Mouse (Mus musculus) heart, embryonic 14.5 days (tissue): ENCODE results near the gene Pou2f3. TPM values are rescaled to one million over a fixed set of nuclear protein-coding genes. Genes with fewer than 3 reads are reported as not detected.

Experiments
- ATAC-seq: fragments of 200-750 bp; cut with Nextera tagmentation; 2 replicates; pipeline ENCODE4 v1.8.0; 2017; ENCODE audit warnings: low read depth, moderate TSS enrichment; ENCODE audit not compliant: insufficient number of reproducible peaks, insufficient read depth, low FRiP score
- H3K27ac ChIP-seq, 2 experiments: fragments of 200-500 bp in 1 of 2; fragments of 300-500 bp in 1 of 2; sonication (generic) in 1 of 2; replicated peaks in 1 of 2; 2 replicates each; pipeline ENCODE4 v1.5.1; 2012 to 2014; ENCODE audit warnings: low read depth in 2 of 2, low read length in 2 of 2, control low read depth in 1 of 2, mild to moderate bottlenecking in 1 of 2, mixed read lengths in 1 of 2; ENCODE audit not compliant: control insufficient read depth in 1 of 2, insufficient read depth in 1 of 2
- H3K27me3 ChIP-seq: fragments of 300-500 bp; sonication (generic); 2 replicates; pipeline ENCODE4 v1.6.1; 2014; ENCODE audit warnings: mild to moderate bottlenecking, low read length, control low read depth; ENCODE audit not compliant: control insufficient read depth, insufficient read depth
- H3K36me3 ChIP-seq: fragments of 300-500 bp; sonication (generic); 2 replicates; pipeline ENCODE4 v1.6.1; 2014; ENCODE audit warnings: mild to moderate bottlenecking, control low read depth, low read length, mixed read lengths; ENCODE audit not compliant: control insufficient read depth, insufficient read depth
- H3K4me1 ChIP-seq, 2 experiments: fragments of 200-500 bp in 1 of 2; fragments of 300-500 bp in 1 of 2; sonication (generic) in 1 of 2; 2 replicates each; pipeline ENCODE4 v1.6.1; 2012 to 2014; ENCODE audit warnings: low read length in 2 of 2, control low read depth in 1 of 2, mixed read lengths in 1 of 2; ENCODE audit not compliant: control insufficient read depth in 2 of 2, insufficient read depth in 2 of 2
- H3K4me2 ChIP-seq: fragments of 300-500 bp; sonication (generic); 2 replicates; pipeline ENCODE4 v1.6.1; 2014; ENCODE audit warnings: mild to moderate bottlenecking, low read length
- H3K4me3 ChIP-seq, 2 experiments: fragments of 200-500 bp in 1 of 2; fragments of 300-500 bp in 1 of 2; sonication (generic) in 1 of 2; 2 replicates each; pipeline ENCODE4 v1.5.1; 2012 to 2014; ENCODE audit warnings: low read length in 2 of 2, mild to moderate bottlenecking in 2 of 2, control low read depth in 1 of 2, low read depth in 1 of 2, moderate library complexity in 1 of 2; ENCODE audit not compliant: control insufficient read depth in 1 of 2, insufficient read depth in 1 of 2
- H3K9ac ChIP-seq: fragments of 300-500 bp; sonication (generic); 2 replicates; pipeline ENCODE4 v1.6.1; 2014; ENCODE audit warnings: mild to moderate bottlenecking, low read length
- H3K9me3 ChIP-seq: fragments of 300-500 bp; sonication (generic); 2 replicates; pipeline ENCODE4 v1.6.1; 2016; ENCODE audit warnings: low read length, control low read depth; ENCODE audit not compliant: control insufficient read depth
- WGBS: fragments of 180-500 bp; shearing (Covaris S2); extraction: QIAGEN DNeasy Blood & Tissue Kit; methylation state at CpG from one replicate; pipeline ENCODE4 v1.1.7; 2014; 5-methylcytosine and 5-hydroxymethylcytosine counted together
- polyA plus RNA-seq: library from polyadenylated mRNA; unstranded; fragments of >200 nt; fragmentation: Nextera tagmentation; extraction: Ambion mirVana; gene quantifications from 2 replicates; pipeline ENCODE4 v1.2.1, GENCODE M21; 2014

Pou2f3 gene
- polyA plus RNA-seq, 1 experiment from 2014 or later: 0.12 TPM

DNA sequence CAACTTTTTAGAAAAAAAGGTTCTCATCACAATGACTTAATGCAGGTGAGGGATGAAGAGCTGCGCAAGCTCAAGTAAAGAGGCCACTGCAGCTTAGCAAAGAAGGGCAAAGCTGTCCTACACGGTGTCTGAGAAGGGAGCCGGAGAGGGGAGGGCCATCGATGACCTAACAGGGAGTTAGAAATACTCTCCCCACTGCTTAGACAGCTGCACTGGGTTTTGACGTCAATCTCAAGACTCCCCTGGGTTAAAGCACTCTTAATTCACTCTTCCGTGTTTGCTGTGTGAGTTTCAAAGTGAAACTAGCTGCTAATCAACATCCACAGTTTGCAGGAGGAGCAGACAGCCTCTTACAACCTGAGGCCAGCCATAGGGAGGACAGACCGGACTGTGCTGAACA lies 134.0 kb downstream of the Pou2f3 start:
- no peak overlapping the region for H3K9ac ChIP-seq
- WGBS: 66% methylated on average over 7 of the region's 7 CpGs
- H3K27ac ChIP-seq: no peak overlapping the region
- no peaks in the 10 kb centered on the region for H3K36me3 ChIP-seq
- peaks cover 0 to 24% of the 10 kb centered on the region in 2 experiments; a peak in 3 of 4 replicates for H3K4me1 ChIP-seq
- no peak overlapping the region for H3K4me3 ChIP-seq
- H3K4me2 ChIP-seq: no peak overlapping the region
- no peaks in the 10 kb centered on the region for H3K9me3 ChIP-seq
- no peaks in the 10 kb centered on the region for H3K27me3 ChIP-seq
- no peak for ATAC-seq

DNA sequence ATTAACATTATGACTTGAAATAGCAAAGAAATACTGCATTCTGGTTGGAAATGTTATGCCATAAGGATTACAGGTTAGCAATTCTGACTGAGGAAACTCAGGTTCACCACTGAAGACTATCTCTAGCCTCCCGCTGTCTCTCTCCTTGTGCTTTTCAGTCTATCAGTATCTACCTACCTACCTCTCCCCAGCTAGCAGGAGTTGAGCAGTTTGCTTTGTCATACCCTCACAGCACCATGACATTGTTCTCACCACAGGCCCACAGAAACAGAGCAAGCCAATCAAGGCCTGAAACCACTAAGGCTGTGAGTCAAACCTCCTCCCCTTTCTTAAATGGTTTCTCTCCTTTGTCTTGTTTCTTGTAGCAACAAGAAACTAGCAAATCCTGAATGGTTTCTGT lies 135.6 kb downstream of the Pou2f3 start:
- Histone ChIP-seq H3K9ac (no peak overlapping the region), H3K9me3 (no peaks in the 10 kb centered on the region), H3K4me1 (peaks cover 0 to 21% of the 10 kb centered on the region in 2 experiments; a peak in 2 of 4 replicates), H3K27ac (no peak overlapping the region), H3K36me3 (no peaks in the 10 kb centered on the region), H3K4me3 (no peak overlapping the region), H3K4me2 (no peak overlapping the region), H3K27me3 (no peaks in the 10 kb centered on the region)
- 100% methylated on average over 1 of the region's 1 CpGs for WGBS
- ATAC-seq: no peak

Other genes with a start within 250 kb of the Pou2f3 start
- gene Arhgef12, start 103.1 kb downstream of the Pou2f3 start, polyA plus RNA-seq: 18.0 and 20.5 TPM in 2 replicates
- 15.1 and 17.2 TPM in 2 replicates for gene Tmem136, start 93.8 kb downstream of the Pou2f3 start, polyA plus RNA-seq
- 39.6 and 41.2 TPM in 2 replicates for gene Oaf, start 29.5 kb upstream of the Pou2f3 start, polyA plus RNA-seq
- 0.09 TPM in 1 of 2 replicates, not detected in the other for gene Trim29, start 100.5 kb upstream of the Pou2f3 start, polyA plus RNA-seq